ENCODE assay signal across 13 mouse cellular contexts in the genomic region with DNA sequence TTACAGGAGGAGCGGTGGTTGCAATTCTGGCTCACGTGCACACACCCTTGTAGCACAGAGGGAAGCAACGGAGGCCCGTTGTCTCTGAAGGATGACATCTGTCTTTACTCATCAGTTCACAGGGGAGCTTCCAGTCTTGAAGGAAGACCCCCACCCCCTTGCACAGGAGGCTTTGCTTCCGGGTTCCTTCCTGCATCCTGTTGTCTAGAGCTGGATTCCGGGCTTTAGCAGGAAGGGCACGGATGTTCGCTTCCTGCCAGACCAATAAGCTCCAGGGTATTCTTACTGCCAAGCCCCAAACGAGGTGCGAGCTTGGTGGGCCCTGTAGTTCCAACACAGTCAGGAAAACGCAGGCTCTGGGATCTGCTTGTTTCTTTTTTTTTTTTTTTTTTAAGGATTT. TPM values are rescaled to one million over a fixed set of nuclear protein-coding genes. Genes with fewer than 3 reads are reported as not detected.
DNase-seq lines count a peak whose midpoint lies in the region; ATAC-seq and TF ChIP-seq lines count a peak whose summit lies in the region.
"Had no signal": no experiment of that assay in that cellular context is flagged by ENCODE, and none has a peak within 500 bp of the region (broad histone marks: within the 10 kb centered on the region; RNA-seq: fewer than 3 reads in every experiment).

No protein-coding gene starts in this region.

- WGBS in liver, adult 2 months = 67% methylated on average over 11 of the region's 11 CpGs
- 38% methylated on average over 11 of the region's 11 CpGs for WGBS in liver, embryonic 12.5 days (ENCODE audit: insufficient replicate concordance)
- WGBS in lung, postnatal 0 days = 43% methylated on average over 11 of the region's 11 CpGs

- peak; percentile 24 for DNase-seq in adrenal gland, postnatal 10 days
- no peak for DNase-seq in adrenal gland, adult 8-10 months
- DNase-seq in liver, adult 2 months (ENCODE audit: extremely low read depth, low read depth, low spot score) = peak; percentile 17
- peak; percentile 35 for DNase-seq in heart, postnatal 4 days
- DNase-seq in lung, postnatal 0 days (ENCODE audit: low spot score) = peak; percentile 50
- no peak for DNase-seq in thymus, postnatal 25 days
- no peak for DNase-seq in neural tube, embryonic 10.5 days (ENCODE audit: extremely low spot score, low spot score)
- DNase-seq: cerebellum, adult 9-11 months had no signal

- no peaks in the 10 kb centered on the region for H3K79me2 ChIP-seq in liver, adult 2 months (ENCODE audit: control insufficient read depth, insufficient read depth, low read length)

- peak; percentile 50; the same call in 1 of the 2 replicates for TF ChIP-seq EP300 in lung, postnatal 0 days (IDR thresholded peaks at IDR 0.05)

- no peak overlapping the region for H3K9ac ChIP-seq in liver, adult 2 months (ENCODE audit: low read depth, low read length)
- no peak overlapping the region for H3K9ac ChIP-seq in liver, embryonic 12.5 days
- no peak overlapping the region for H3K9ac ChIP-seq in lung, postnatal 0 days (replicated peaks; ENCODE audit: low read depth)
- H3K9ac ChIP-seq: limb, embryonic 12.5 days; midbrain, embryonic 15.5 days had no signal

- no peaks in the 10 kb centered on the region for H3K27me3 ChIP-seq in liver, adult 2 months (ENCODE audit: control insufficient read depth, insufficient read depth, low read length)
- peaks cover 40% of the 10 kb centered on the region for H3K27me3 ChIP-seq in liver, embryonic 12.5 days (replicated peaks)
- 0 out of 2 replicates have a peak, but pooled peaks cover 3% of the 10 kb centered on the region for H3K27me3 ChIP-seq in lung, postnatal 0 days (replicated peaks; ENCODE audit: insufficient read depth, low read length)
- H3K27me3 ChIP-seq: midbrain, embryonic 15.5 days had no signal

- H3K27ac ChIP-seq in liver, adult 2 months (replicated peaks; ENCODE audit: insufficient read depth, low read depth, low read length) = peak overlapping the region; percentile 20
- H3K27ac ChIP-seq in liver, embryonic 12.5 days = no peak overlapping the region
- no peak overlapping the region for H3K27ac ChIP-seq in lung, postnatal 0 days (ENCODE audit: low read length)
- H3K27ac ChIP-seq: limb, embryonic 12.5 days; midbrain, embryonic 15.5 days had no signal

- no peak overlapping the region for H3K4me3 ChIP-seq in liver, adult 2 months (ENCODE audit: insufficient read depth, low read depth, low read length)
- H3K4me3 ChIP-seq in liver, embryonic 12.5 days = no peak overlapping the region
- no peak overlapping the region for H3K4me3 ChIP-seq in lung, postnatal 0 days (ENCODE audit: low read depth, low read length)
- H3K4me3 ChIP-seq: limb, embryonic 12.5 days; midbrain, embryonic 15.5 days had no signal

- H3K36me3 ChIP-seq in liver, adult 2 months (ENCODE audit: control insufficient read depth, insufficient read depth, low read length) = no peaks in the 10 kb centered on the region
- no peaks in the 10 kb centered on the region for H3K36me3 ChIP-seq in liver, embryonic 12.5 days
- no peaks in the 10 kb centered on the region for H3K36me3 ChIP-seq in lung, postnatal 0 days (ENCODE audit: insufficient read depth, low read length)
- H3K36me3 ChIP-seq: G1E; limb, embryonic 12.5 days; midbrain, embryonic 15.5 days had no signal

- no peak overlapping the region for H3K4me2 ChIP-seq in liver, embryonic 12.5 days
- no peak overlapping the region for H3K4me2 ChIP-seq in lung, postnatal 0 days (replicated peaks; ENCODE audit: low read depth, low read length)
- H3K4me2 ChIP-seq: limb, embryonic 12.5 days; midbrain, embryonic 15.5 days had no signal

- H3K9me3 ChIP-seq in liver, embryonic 12.5 days (replicated peaks) = no peaks in the 10 kb centered on the region
- no peaks in the 10 kb centered on the region for H3K9me3 ChIP-seq in lung, postnatal 0 days (ENCODE audit: low read length)
- H3K9me3 ChIP-seq: G1E; limb, embryonic 12.5 days; midbrain, embryonic 15.5 days had no signal

- H3K4me1 ChIP-seq in liver, adult 2 months (ENCODE audit: control insufficient read depth, insufficient read depth, low read length) = no peaks in the 10 kb centered on the region
- H3K4me1 ChIP-seq in liver, embryonic 12.5 days = no peaks in the 10 kb centered on the region
- H3K4me1 ChIP-seq in lung, postnatal 0 days (ENCODE audit: insufficient read depth, low read depth, low read length) = no peaks in the 10 kb centered on the region
- H3K4me1 ChIP-seq: limb, embryonic 12.5 days; midbrain, embryonic 15.5 days had no signal

- no peak for TF ChIP-seq CTCF in liver, adult 2 months (IDR thresholded peaks at IDR 0.05; ENCODE audit: low read depth, low read length)
- no peak for TF ChIP-seq CTCF in lung, postnatal 0 days (IDR thresholded peaks at IDR 0.05)

- TF ChIP-seq POLR2A in liver, adult 2 months (IDR thresholded peaks at IDR 0.05; ENCODE audit: extremely low read depth, insufficient read depth, low read length) = no peak

- no peak for ATAC-seq in liver, embryonic 12.5 days
- peak; percentile 73 for ATAC-seq in lung, postnatal 0 days
- ATAC-seq: intestine, postnatal 0 days; midbrain, embryonic 15.5 days had no signal

RNA-seq across cellular contexts. Expression of gene 2700081O15Rik, which starts 16.8 kb away (rescaled TPM):
- 10 to 100 TPM; 29.6 to 37.6 TPM for total RNA-seq in adrenal gland, postnatal 10 days (2021)
- total RNA-seq in adrenal gland, adult 8-10 months (2022) = 10 to 100 TPM; 20.2 to 29.5 (median 27.3) TPM
- 1.7 and 2.3 TPM in 2 replicates for total RNA-seq in liver, adult 2 months (2014; rRNA removed)
- 1.4 and 2.9 TPM in 2 replicates for polyA plus RNA-seq in liver, adult 2 months (2012; rRNA removed)
- polyA plus RNA-seq in liver, embryonic 12.5 days (2016; fragmentation: Nextera tagmentation; extraction: Ambion mirVana) = 1.9 TPM in 2 replicates
- 10 to 100 TPM; 28.4 to 28.5 TPM for total RNA-seq in heart, postnatal 4 days (2021)
- polyA plus RNA-seq in lung, postnatal 0 days (2015; fragmentation: Nextera tagmentation; extraction: Ambion mirVana) = 4.4 and 5.0 TPM in 2 replicates

RNA-seq across cellular contexts. Expression of gene Spindoc, which starts 17.8 kb away (rescaled TPM):
- 10 to 100 TPM; 23.2 to 23.8 TPM for total RNA-seq in adrenal gland, postnatal 10 days (2021)
- 10 to 100 TPM; 20.3 to 27.0 (median 25.5) TPM for total RNA-seq in adrenal gland, adult 8-10 months (2022)
- 1.3 and 1.4 TPM in 2 replicates for total RNA-seq in liver, adult 2 months (2014; rRNA removed)
- 3.0 and 4.4 TPM in 2 replicates for polyA plus RNA-seq in liver, adult 2 months (2012; rRNA removed)
- polyA plus RNA-seq in liver, embryonic 12.5 days (2016; fragmentation: Nextera tagmentation; extraction: Ambion mirVana) = 10.3 and 10.8 TPM in 2 replicates
- total RNA-seq in heart, postnatal 4 days (2021) = 10 to 100 TPM; 29.4 to 30.8 TPM
- 16.1 and 17.2 TPM in 2 replicates for polyA plus RNA-seq in lung, postnatal 0 days (2015; fragmentation: Nextera tagmentation; extraction: Ambion mirVana)

RNA-seq across cellular contexts. Expression of gene Mark2, which starts 59.0 kb away (rescaled TPM):
- total RNA-seq in adrenal gland, postnatal 10 days (2021) = 10 to 100 TPM; 61.8 to 73.3 TPM
- 10 to 100 TPM; 66.7 to 95.6 (median 79.8) TPM for total RNA-seq in adrenal gland, adult 8-10 months (2022)
- 4.6 and 7.0 TPM in 2 replicates for total RNA-seq in liver, adult 2 months (2014; rRNA removed)
- polyA plus RNA-seq in liver, adult 2 months (2012; rRNA removed) = 17.2 and 19.8 TPM in 2 replicates
- 41.3 and 42.0 TPM in 2 replicates for polyA plus RNA-seq in liver, embryonic 12.5 days (2016; fragmentation: Nextera tagmentation; extraction: Ambion mirVana)
- 10 to 100 TPM; 54.9 to 58.4 TPM for total RNA-seq in heart, postnatal 4 days (2021)
- polyA plus RNA-seq in lung, postnatal 0 days (2015; fragmentation: Nextera tagmentation; extraction: Ambion mirVana) = 29.8 and 35.9 TPM in 2 replicates

Comparison
In these comparisons a context has a peak if more than half of its experiments do, and no peak if none do; other contexts are left out.
1. DNase-seq: peak in adrenal gland, postnatal 10 days (single experiment), liver, adult 2 months (single experiment), heart, postnatal 4 days (single experiment) and lung, postnatal 0 days (single experiment); none in adrenal gland, adult 8-10 months (single experiment), thymus, postnatal 25 days (single experiment) and neural tube, embryonic 10.5 days (single experiment).